Mouse (Mus musculus) frontal cortex, postnatal 36 days (tissue): ENCODE data around the gene Dcst2.

Source experiments
- DNase-seq, 2 experiments: peaks; one replicate each; pipeline ENCODE4 v3.0.0; 2022; ENCODE audit warnings: low spot score in 2 of 2

The Dcst2 gene

DNA sequence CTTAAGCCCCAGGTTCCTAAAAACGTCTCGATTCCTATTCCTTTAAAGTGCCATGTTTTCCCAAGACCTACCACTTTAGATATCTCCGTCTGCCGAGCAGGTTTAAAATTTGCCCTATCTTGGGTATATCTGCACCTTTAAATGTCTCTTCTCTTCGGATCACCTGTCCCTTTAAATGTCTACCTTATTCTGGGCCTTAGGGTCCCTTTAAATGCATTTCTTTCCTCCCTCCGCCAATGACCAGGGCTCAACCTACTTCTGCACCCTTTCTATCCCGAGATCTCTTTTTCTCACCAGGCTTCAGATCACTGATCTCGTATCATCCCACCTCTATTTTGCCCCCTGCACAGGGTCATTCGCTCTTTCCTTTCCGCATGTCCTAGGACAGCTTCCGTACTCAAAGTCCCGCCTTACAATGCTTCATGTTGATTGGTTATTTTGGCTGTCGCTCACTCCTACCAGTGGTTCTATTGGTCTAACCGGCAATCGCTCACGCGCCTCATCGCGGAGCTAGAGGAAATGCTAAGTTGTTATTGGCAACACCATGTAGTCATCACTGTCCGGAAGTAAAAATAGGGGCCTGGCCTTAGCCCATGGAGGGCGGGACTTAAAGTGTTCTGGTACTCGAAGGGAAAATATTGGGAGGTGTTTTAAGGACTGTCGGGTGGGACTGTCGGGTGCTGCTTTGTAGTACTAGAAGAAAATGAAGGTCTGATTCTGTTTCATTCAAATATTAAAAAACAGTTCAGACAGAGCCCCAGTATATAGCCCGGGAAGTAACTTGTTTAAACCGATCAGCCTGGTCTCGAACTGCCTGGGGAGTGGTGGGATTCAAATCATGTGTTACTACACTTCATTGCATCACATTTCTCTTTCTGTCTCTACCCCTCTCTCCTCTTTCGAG lies 50.0 kb downstream of the Dcst2 start, which contains the start of gene Flad1:
Gene Flad1 (minus strand): TSS at position 381 of the 904 bp plus-strand sequence.
- peak; percentile 99 to 100 for DNase-seq

DNA sequence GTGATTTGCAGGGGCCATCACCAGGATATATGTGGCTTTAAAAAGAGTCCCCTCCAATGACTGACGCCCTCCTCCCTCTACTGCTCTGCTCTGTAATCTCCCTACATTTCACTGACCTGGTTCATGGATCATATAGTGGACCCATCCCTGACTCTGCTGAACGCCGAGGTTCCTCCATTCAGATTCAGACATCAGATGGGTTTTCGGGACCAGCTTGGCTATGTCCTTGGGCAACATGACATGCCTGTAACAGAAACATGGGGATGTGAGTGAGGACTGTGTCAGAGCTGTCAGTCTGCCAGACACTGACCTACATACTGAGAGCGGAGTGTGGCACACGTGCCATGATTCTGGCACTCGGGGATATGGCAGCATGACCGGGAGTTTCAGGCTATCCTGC lies 54.4 kb downstream of the Dcst2 start:
- DNase-seq = no peak

DNA sequence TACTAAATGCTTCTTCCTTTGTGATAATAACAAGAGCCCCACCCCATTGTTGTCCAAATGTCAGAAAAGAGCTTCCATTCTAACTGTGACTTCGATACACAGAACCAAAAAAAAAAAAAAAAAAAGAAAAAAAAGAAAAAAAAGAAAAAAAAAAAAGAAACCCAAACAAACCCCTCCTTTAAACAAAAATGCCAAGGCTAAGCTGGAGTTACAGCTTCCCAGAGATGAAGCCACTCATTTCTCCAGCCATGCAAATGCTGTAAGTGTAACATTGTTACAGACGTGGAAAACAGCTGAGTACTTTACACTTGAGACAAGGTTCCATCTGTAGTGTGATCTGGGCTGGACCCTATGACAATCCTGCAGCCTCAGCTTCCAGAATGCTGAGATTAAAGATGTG lies 55.4 kb downstream of the Dcst2 start:
- no peak for DNase-seq

DNA sequence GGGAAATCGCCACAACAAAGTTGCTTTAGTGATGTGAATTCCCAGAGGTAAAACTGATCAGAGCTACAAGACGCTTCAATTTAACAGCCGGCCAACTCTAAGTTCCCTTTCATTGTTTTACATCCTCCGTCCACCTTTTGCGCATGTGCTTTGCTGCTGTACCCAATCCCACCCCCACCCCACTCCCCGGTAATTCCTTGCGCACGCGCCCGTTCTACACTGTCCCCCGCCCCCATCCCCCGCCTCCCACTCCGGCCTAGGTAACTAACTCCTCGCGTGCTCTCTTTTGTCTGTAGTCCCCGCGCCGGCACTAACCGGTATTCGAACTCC lies 56.0 kb downstream of the Dcst2 start:
- no peak for DNase-seq

DNA sequence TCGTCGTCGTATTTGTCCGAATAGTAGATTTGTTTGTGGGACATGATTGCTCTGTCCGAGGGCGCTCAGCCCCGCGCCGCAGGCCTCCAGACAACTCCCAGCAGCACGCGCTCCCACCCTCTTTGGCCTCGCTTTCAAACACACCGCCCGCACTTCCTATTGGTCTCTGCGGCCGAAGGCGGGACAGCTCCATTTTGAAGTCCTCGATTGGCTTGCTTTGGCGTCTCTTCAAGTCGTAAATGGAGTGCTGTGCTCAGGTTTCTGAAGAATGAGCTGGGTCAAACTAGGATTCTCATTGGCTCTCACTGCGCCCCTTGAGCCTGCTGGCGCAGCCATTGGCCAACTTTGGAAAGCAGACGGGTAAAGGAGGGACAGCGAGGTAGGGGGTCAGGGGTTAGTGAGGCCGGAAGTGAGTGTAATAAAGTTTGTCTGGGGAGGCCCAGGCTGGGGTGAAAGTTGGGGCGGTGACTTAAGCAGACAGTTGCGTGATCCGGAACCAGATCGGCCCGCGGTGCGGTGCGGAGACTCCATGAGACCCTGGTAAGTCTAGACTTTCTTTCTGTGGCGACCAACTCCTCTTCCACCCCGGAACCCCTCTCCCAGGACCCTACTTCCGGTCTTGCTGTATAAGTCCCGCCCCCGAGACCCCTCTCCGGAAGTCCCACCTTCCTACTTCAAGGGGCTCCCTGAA lies 56.5 kb downstream of the Dcst2 start, which contains the start of the genes Cks1b and Shc1:
Gene Cks1b (minus strand): TSS at position 214 of the 691 bp plus-strand sequence.
Gene Shc1 (plus strand): TSS at position 274 of the 691 bp plus-strand sequence.
- DNase-seq = peak; percentile 90 to 97

DNA sequence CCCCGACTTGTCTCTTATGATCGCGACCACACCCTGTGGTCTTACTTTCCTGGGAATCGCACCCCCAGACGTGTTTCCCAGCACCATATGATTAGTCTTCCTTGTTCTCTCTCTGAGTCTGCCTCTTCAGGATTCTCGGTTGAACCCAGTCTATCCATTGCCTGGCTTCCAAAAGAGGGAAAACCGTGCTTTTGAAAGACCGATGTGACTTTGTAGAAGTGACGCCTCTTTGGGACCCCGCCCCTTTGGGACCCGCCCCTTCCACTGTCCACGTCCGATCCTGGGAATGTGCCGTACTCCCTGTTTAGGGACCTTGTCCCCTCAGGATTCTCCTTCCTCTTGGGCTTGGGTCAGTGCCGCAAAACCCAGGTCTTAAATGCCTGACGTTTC lies 57.1 kb downstream of the Dcst2 start:
- DNase-seq = no peak

DNA sequence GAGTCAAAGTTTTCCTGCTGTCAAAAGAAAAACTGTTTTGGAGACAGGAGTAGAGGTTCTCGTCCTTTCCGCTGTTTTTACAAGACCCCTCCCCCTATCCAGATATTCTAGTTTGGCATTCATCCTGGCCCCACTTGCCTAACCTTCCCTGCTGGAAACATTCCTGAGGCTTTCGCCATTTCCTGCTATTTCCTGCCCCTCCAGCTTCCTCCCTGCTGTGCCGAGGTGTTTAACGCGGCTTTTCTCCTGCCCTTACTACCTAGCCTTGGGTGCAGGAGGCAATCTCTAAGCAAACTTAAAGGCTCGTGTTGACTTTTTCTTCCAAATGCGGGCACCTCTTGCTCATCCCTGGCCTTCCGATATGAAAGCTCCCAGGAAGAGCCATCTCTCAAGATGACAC lies 57.8 kb downstream of the Dcst2 start:
- DNase-seq = no peak

DNA sequence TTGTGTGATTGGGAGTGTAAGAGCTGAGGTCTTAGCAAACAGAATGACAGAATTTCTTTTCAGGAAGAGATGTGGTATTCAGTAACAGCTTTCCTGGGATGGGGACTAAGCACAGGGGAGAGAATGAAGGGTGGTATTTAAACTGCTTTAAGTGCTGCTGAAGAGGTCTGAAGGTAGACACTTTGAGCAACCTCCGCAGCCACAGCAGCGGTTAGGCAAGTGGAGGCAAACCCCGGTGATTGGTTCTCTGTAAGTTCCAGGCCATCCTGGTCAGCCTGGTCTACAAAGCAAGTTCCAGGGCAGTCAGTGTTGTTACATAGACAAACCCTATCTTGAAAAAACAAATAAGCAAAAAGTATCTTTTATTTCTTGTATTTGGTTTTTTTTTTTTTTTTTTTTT lies 58.2 kb downstream of the Dcst2 start:
- no peak for DNase-seq

DNA sequence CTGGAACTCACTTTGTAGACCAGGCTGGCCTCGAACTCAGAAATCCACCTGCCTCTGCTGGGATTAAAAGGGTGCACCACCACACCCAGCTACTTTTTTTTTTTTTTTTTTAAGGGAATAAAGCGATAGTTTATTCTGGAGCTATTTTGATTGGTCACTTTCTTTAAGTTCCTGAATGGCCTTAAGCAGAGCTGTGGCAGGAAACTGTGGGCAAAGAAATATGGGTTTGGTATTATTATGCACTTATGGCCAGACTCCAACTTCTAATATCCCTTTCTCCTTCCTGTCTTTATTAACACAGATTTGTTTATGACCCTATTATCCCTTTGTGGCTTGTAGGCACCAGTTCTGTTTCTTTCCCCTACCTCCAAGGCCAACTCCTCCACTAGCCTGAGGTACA lies 58.6 kb downstream of the Dcst2 start:
- DNase-seq = no peak

DNA sequence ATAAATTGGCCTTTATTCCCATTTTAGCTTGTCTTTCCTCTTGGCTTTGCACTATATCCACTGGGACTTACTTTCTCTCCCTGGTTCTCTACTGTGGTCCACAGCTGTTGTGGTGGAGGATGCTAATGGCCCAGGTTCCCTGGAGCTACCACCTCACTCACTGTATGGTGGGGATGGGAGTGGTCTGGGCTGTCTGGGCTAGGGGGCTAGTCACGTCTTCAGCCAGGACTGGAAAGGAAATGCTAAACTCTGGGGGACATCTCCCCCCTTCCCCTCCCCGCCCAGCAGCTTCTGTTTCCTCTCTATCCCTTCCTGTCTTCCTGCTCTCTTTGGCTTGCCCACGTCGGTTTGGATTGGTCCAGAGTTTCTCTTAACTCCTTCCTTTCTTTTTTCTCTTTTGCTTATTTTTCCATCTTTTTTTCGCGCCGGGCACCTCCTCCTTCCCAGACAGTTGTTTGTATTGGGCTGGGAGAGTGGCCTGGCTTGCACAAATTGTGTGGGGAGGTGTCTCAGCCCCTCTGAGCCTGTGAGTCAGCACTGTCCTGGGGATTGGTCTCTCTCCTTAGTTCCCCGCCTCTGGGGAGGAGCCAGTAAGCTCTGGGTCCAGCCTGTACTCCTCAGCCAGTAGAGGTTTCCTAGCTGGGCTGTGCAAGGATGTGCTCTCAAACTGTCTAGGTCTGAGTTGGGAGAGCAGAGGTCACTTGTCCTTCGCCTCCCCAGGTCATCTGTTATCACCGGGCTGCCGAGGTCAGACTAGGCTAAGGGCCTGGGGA lies 59.4 kb downstream of the Dcst2 start:
- DNase-seq = peak; percentile 65 to 71

DNA sequence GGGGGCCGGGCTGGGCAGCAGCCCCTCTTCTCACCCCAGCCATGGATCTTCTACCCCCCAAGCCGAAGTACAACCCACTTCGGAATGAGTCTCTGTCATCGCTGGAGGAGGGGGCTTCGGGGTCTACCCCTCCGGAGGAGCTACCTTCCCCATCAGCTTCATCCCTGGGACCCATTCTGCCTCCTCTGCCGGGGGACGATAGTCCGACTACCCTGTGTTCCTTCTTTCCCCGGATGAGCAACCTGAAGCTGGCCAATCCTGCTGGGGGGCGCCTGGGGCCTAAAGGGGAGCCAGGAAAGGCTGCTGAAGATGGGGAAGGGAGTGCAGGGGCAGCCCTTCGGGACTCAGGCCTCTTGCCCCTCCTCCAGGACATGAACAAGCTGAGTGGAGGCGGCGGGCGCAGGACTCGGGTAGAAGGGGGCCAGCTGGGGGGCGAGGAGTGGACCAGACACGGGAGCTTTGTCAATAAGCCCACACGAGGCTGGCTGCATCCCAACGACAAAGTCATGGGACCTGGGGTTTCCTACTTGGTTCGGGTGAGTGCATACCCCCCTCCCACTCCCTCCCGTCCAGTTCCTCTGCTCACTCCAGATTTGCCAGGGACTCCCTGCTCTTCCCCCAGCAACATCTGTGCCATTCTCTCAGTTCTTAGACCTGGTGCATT lies 60.2 kb downstream of the Dcst2 start:
- DNase-seq = no peak

DNA sequence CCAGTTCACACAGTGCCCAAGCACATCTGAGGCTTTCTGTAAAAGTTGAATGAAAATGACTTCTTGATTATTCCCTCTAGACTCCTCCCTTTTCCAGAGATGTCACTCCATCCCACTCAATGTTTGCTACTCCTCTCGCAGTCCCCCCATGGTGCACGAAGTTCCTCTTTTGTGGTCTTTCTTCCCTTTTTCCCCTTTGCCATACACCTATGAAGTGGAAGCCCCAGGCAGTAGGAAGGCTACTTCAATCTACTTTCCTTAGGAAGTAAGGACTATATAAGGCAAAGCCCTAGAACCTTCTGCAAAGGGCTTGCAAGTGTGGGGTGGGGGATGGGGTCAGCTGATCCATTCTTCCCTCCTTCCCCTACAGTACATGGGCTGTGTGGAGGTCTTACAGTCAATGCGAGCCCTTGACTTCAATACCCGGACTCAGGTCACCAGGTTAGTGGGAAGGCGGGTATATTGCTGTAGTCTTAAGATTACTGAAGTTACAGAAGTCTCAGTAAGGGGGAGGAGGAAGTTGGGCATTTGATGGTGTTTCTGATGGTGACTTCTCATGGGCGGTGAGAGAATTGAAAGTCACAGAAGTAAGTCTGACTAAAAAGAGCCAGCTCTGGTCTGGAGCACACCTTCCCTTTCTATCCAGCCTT lies 60.9 kb downstream of the Dcst2 start:
- DNase-seq = no peak

DNA sequence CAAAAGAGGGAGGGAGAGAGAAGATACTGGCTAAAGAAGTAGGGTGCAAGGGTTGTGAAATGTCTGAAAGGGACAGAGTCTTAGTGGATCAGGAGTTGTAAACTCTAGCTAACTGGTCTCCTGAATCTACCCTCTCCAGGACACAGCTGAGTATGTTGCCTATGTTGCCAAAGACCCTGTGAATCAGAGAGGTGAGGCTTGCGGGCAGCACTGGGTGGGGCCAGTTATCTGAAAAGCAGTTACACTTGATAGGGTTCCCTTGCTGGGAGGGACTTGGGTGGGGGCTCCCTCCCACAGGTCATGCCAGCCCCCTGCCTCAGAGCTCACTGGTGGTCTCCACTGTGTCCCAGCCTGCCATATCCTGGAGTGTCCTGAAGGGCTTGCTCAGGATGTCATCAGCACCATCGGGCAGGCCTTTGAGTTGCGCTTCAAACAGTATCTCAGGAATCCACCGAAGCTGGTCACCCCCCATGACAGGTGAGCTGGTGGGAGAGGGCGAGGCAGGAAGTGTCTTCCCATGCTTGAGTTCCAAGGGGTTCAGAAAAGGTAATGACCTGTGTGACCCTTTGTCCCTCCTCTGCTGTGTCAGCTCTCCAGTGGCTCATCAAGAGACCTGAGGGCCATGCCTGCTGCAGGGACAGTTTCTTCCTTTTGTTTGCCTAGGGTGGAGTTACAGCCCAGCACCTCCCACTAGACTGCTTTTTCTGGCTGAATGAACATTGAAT lies 62.8 kb downstream of the Dcst2 start:
- no peak for DNase-seq

DNA sequence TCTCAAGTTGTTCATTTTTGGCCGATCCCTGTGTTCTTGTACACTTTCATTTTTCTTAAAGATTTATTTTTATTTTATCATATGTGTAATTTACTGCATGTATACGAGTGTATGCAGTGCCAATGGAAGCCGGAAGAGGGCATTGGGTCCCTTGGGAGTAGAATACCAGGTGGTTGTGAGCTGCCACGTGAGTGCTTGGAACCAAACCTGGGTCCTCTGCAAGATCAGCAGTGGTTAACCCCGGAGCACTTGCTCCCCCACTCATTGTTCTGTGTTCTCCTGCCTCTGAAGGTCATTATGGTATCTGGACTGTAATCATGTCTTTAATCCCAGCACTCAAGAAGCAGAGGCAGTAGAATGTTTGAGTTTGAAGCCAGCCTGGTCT lies 63.4 kb downstream of the Dcst2 start:
- no peak for DNase-seq

DNA sequence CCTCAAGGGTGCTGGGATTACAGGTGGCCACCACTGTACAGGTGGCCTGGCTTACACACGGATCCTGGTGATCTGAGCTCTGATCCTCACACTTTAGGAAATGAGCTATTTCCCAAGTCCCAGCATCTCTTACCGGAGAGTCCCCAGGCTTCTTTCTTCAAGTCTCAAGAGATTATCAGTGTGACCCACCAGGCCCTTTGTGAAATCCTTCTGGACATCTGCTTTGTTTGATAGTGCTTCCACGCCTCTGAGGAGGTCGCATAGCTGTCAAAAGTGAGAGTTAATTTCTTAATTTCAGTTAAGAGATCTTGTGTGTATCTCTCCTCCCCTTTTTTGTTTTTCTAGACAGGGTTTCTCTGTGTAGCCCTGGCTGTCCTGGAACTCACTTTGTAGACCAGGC lies 64.1 kb downstream of the Dcst2 start:
- no peak for DNase-seq
